Mouse (Mus musculus): ENCODE measurements around the gene Plcb2. TPM values are rescaled to one million over a fixed set of nuclear protein-coding genes. Genes with fewer than 3 reads are reported as not detected.

The Plcb2 gene
- polyA plus RNA-seq, 1 experiment: 84.6 TPM

- WGBS: 34% methylated on average over 11 of the region's 11 CpGs
- no peak overlapping the region for H3K27ac ChIP-seq (ENCODE audit: control insufficient read depth, insufficient read depth, low read depth, low read length, poor library complexity)
- TF ChIP-seq POLR2A (IDR thresholded peaks at IDR 0.05; ENCODE audit: borderline replicate concordance, control insufficient read depth, low read depth, low read length) (no peak), CTCF (IDR thresholded peaks at IDR 0.05; ENCODE audit: control insufficient read depth, insufficient read depth, low read length) (peak; percentile 33; the same call in 1 of the 2 replicates)
- H3K4me1 ChIP-seq (ENCODE audit: control insufficient read depth, insufficient read depth, low read length): peaks cover 1% of the 10 kb centered on the region
- no peak overlapping the region for H3K4me3 ChIP-seq (replicated peaks; ENCODE audit: control insufficient read depth, low read depth, low read length)
Measured at GRCm38 (mm10) chr2:118764094-118764831, 36.0 kb upstream of the Plcb2 start.

- peaks cover 2% of the 10 kb centered on the region for H3K4me1 ChIP-seq (ENCODE audit: control insufficient read depth, insufficient read depth, low read length)
Measured at GRCm38 (mm10) chr2:118763469-118763868, 35.2 kb upstream of the Plcb2 start.

GRCm38 (mm10) chr2:118762784-118763148 lies 34.5 kb upstream of the Plcb2 start:
- Histone ChIP-seq H3K4me1 (ENCODE audit: control insufficient read depth, insufficient read depth, low read length) (peaks cover 2% of the 10 kb centered on the region), H3K27ac (ENCODE audit: control insufficient read depth, insufficient read depth, low read depth, low read length, poor library complexity) (peak overlapping the region; percentile 52), H3K4me3 (replicated peaks; ENCODE audit: control insufficient read depth, low read depth, low read length) (no peak overlapping the region)
- WGBS: 8% methylated on average over 10 of the region's 10 CpGs
- TF ChIP-seq CTCF (IDR thresholded peaks at IDR 0.05; ENCODE audit: control insufficient read depth, insufficient read depth, low read length) (no peak), POLR2A (IDR thresholded peaks at IDR 0.05; ENCODE audit: borderline replicate concordance, control insufficient read depth, low read depth, low read length) (no peak)

More at GRCm38 (mm10) chr2:118763469-118763868, 35.2 kb upstream of the Plcb2 start:
- Histone ChIP-seq H3K27ac (ENCODE audit: control insufficient read depth, insufficient read depth, low read depth, low read length, poor library complexity) (no peak overlapping the region), H3K4me3 (replicated peaks; ENCODE audit: control insufficient read depth, low read depth, low read length) (no peak overlapping the region)
- TF ChIP-seq POLR2A (IDR thresholded peaks at IDR 0.05; ENCODE audit: borderline replicate concordance, control insufficient read depth, low read depth, low read length) (no peak), CTCF (IDR thresholded peaks at IDR 0.05; ENCODE audit: control insufficient read depth, insufficient read depth, low read length) (no peak)
- 68% methylated on average over 7 of the region's 7 CpGs for WGBS

- Histone ChIP-seq H3K27ac (ENCODE audit: control insufficient read depth, insufficient read depth, low read depth, low read length, poor library complexity) (peak within 1 kb of the TSS; percentile 52), H3K4me3 (replicated peaks; ENCODE audit: control insufficient read depth, low read depth, low read length) (peak within 1 kb of the TSS; percentile 5), H3K4me1 (ENCODE audit: control insufficient read depth, insufficient read depth, low read length) (peaks cover 2% of the 10 kb centered on the region)
- 0 out of 2 replicates have a peak, but pooled peaks have one; percentile 25 for TF ChIP-seq POLR2A (IDR thresholded peaks at IDR 0.05; ENCODE audit: borderline replicate concordance, control insufficient read depth, low read depth, low read length)
- no peak for TF ChIP-seq CTCF (IDR thresholded peaks at IDR 0.05; ENCODE audit: control insufficient read depth, insufficient read depth, low read length)
- WGBS: 20% methylated on average over 29 of the region's 29 CpGs
Measured at GRCm38 (mm10) chr2:118761906-118762783, 33.9 kb upstream of the Plcb2 start, which contains the start of gene Ccdc9b. Gene Ccdc9b (minus strand): TSS chr2:118762661.

GRCm38 (mm10) chr2:118761358-118761757 lies 33.1 kb upstream of the Plcb2 start:
- H3K4me1 ChIP-seq (ENCODE audit: control insufficient read depth, insufficient read depth, low read length): peaks cover 2% of the 10 kb centered on the region
- no peak overlapping the region; the same call in 1 of the 2 replicates for H3K27ac ChIP-seq (ENCODE audit: control insufficient read depth, insufficient read depth, low read depth, low read length, poor library complexity)
- WGBS: 89% methylated on average over 12 of the region's 12 CpGs
- H3K4me3 ChIP-seq (replicated peaks; ENCODE audit: control insufficient read depth, low read depth, low read length): no peak overlapping the region
- TF ChIP-seq POLR2A (IDR thresholded peaks at IDR 0.05; ENCODE audit: borderline replicate concordance, control insufficient read depth, low read depth, low read length) (no peak), CTCF (IDR thresholded peaks at IDR 0.05; ENCODE audit: control insufficient read depth, insufficient read depth, low read length) (peak; percentile 20; the same call in 1 of the 2 replicates)

- Histone ChIP-seq H3K4me1 (ENCODE audit: control insufficient read depth, insufficient read depth, low read length) (peaks cover 2% of the 10 kb centered on the region; the same call in 1 of the 2 replicates), H3K27ac (ENCODE audit: control insufficient read depth, insufficient read depth, low read depth, low read length, poor library complexity) (no peak overlapping the region), H3K4me3 (replicated peaks; ENCODE audit: control insufficient read depth, low read depth, low read length) (no peak overlapping the region)
- 89% methylated on average over 11 of the region's 11 CpGs for WGBS
- TF ChIP-seq POLR2A (IDR thresholded peaks at IDR 0.05; ENCODE audit: borderline replicate concordance, control insufficient read depth, low read depth, low read length) (no peak), CTCF (IDR thresholded peaks at IDR 0.05; ENCODE audit: control insufficient read depth, insufficient read depth, low read length) (no peak)
Measured at GRCm38 (mm10) chr2:118760311-118761025, 32.2 kb upstream of the Plcb2 start.

GRCm38 (mm10) chr2:118759828-118760227 lies 31.6 kb upstream of the Plcb2 start:
- Histone ChIP-seq H3K4me1 (ENCODE audit: control insufficient read depth, insufficient read depth, low read length) (peaks cover 2% of the 10 kb centered on the region; the same call in 1 of the 2 replicates), H3K4me3 (replicated peaks; ENCODE audit: control insufficient read depth, low read depth, low read length) (no peak overlapping the region), H3K27ac (ENCODE audit: control insufficient read depth, insufficient read depth, low read depth, low read length, poor library complexity) (no peak overlapping the region)
- 7% methylated on average over 8 of the region's 8 CpGs for WGBS
- peak; percentile 90 for TF ChIP-seq CTCF (IDR thresholded peaks at IDR 0.05; ENCODE audit: control insufficient read depth, insufficient read depth, low read length)
- TF ChIP-seq POLR2A (IDR thresholded peaks at IDR 0.05; ENCODE audit: borderline replicate concordance, control insufficient read depth, low read depth, low read length): no peak

All from bone marrow, adult 2 months (tissue).